Mouse (Mus musculus): ENCODE results near the gene Anxa6. TPM values are rescaled to one million over a fixed set of nuclear protein-coding genes. Genes with fewer than 3 reads are reported as not detected.

The Anxa6 gene
- polyA plus RNA-seq, 1 experiment from 2014 or later: 90.1 TPM

- no peak for ATAC-seq (ENCODE audit: insufficient read depth, low FRiP score, low TSS enrichment)
- WGBS: 88% methylated on average over 8 of the region's 8 CpGs
- no peak overlapping the region for H3K9ac ChIP-seq (ENCODE audit: low read length)
Observed at GRCm38 (mm10) chr11:55072467-55072866, 39.2 kb upstream of the Anxa6 start.

GRCm38 (mm10) chr11:55071344-55071743, 38.1 kb upstream of the Anxa6 start:
- Histone ChIP-seq H3K27ac (ENCODE audit: low read depth, low read length) (no peak overlapping the region), H3K36me3 (ENCODE audit: control insufficient read depth, insufficient read depth, low read length) (no peaks in the 10 kb centered on the region), H3K9ac (ENCODE audit: low read length) (no peak overlapping the region), H3K27me3 (ENCODE audit: control insufficient read depth, insufficient read depth, low read length) (no peaks in the 10 kb centered on the region), H3K4me3 (ENCODE audit: low read depth, low read length) (no peak overlapping the region), H3K4me2 (ENCODE audit: low read depth) (no peak overlapping the region), H3K9me3 (ENCODE audit: control insufficient read depth, low read length) (no peaks in the 10 kb centered on the region), H3K4me1 (ENCODE audit: control insufficient read depth, insufficient read depth, low read length) (no peaks in the 10 kb centered on the region)
- no peak for ATAC-seq (ENCODE audit: insufficient read depth, low FRiP score, low TSS enrichment)
- WGBS: 88% methylated on average over 5 of the region's 5 CpGs
- no peak for DNase-seq (ENCODE audit: low spot score)

More at GRCm38 (mm10) chr11:55072467-55072866, 39.2 kb upstream of the Anxa6 start:
- peaks cover 4% of the 10 kb centered on the region for H3K4me1 ChIP-seq (ENCODE audit: control insufficient read depth, insufficient read depth, low read length)
- no peaks in the 10 kb centered on the region for H3K27me3 ChIP-seq (ENCODE audit: control insufficient read depth, insufficient read depth, low read length)
- H3K4me2 ChIP-seq (ENCODE audit: low read depth): no peak overlapping the region
- H3K9me3 ChIP-seq (ENCODE audit: control insufficient read depth, low read length): no peaks in the 10 kb centered on the region
- H3K4me3 ChIP-seq (ENCODE audit: low read depth, low read length): no peak overlapping the region
- H3K27ac ChIP-seq (ENCODE audit: low read depth, low read length): no peak overlapping the region
- no peak for DNase-seq (ENCODE audit: low spot score)
- H3K36me3 ChIP-seq (ENCODE audit: control insufficient read depth, insufficient read depth, low read length): no peaks in the 10 kb centered on the region

- no peak overlapping the region for H3K4me2 ChIP-seq (ENCODE audit: low read depth)
- no peak overlapping the region for H3K9ac ChIP-seq (ENCODE audit: low read length)
- H3K9me3 ChIP-seq (ENCODE audit: control insufficient read depth, low read length): no peaks in the 10 kb centered on the region
- no peaks in the 10 kb centered on the region for H3K36me3 ChIP-seq (ENCODE audit: control insufficient read depth, insufficient read depth, low read length)
- WGBS: 53% methylated on average over 2 of the region's 2 CpGs
- DNase-seq (ENCODE audit: low spot score) (no peak), ATAC-seq (ENCODE audit: insufficient read depth, low FRiP score, low TSS enrichment) (no peak)
- no peaks in the 10 kb centered on the region for H3K27me3 ChIP-seq (ENCODE audit: control insufficient read depth, insufficient read depth, low read length)
- H3K4me3 ChIP-seq (ENCODE audit: low read depth, low read length): no peak overlapping the region
- H3K27ac ChIP-seq (ENCODE audit: low read depth, low read length): no peak overlapping the region
- H3K4me1 ChIP-seq (ENCODE audit: control insufficient read depth, insufficient read depth, low read length): no peaks in the 10 kb centered on the region
Observed at GRCm38 (mm10) chr11:55069023-55069422, 35.8 kb upstream of the Anxa6 start.

- 56% methylated on average over 4 of the region's 4 CpGs for WGBS
- Histone ChIP-seq H3K27me3 (ENCODE audit: control insufficient read depth, insufficient read depth, low read length) (no peaks in the 10 kb centered on the region), H3K4me2 (ENCODE audit: low read depth) (no peak overlapping the region), H3K4me1 (ENCODE audit: control insufficient read depth, insufficient read depth, low read length) (no peaks in the 10 kb centered on the region), H3K36me3 (ENCODE audit: control insufficient read depth, insufficient read depth, low read length) (no peaks in the 10 kb centered on the region), H3K9ac (ENCODE audit: low read length) (no peak overlapping the region), H3K27ac (ENCODE audit: low read depth, low read length) (no peak overlapping the region), H3K9me3 (ENCODE audit: control insufficient read depth, low read length) (no peaks in the 10 kb centered on the region), H3K4me3 (ENCODE audit: low read depth, low read length) (no peak overlapping the region)
- ATAC-seq (ENCODE audit: insufficient read depth, low FRiP score, low TSS enrichment) (no peak), DNase-seq (ENCODE audit: low spot score) (no peak)
Observed at GRCm38 (mm10) chr11:55066921-55067320, 33.7 kb upstream of the Anxa6 start.

GRCm38 (mm10) chr11:55062856-55063255, 29.6 kb upstream of the Anxa6 start:
- H3K9me3 ChIP-seq (ENCODE audit: control insufficient read depth, low read length): no peaks in the 10 kb centered on the region
- DNase-seq (ENCODE audit: low spot score) (no peak), ATAC-seq (ENCODE audit: insufficient read depth, low FRiP score, low TSS enrichment) (no peak)
- 53% methylated on average over 5 of the region's 5 CpGs for WGBS
- H3K36me3 ChIP-seq (ENCODE audit: control insufficient read depth, insufficient read depth, low read length): no peaks in the 10 kb centered on the region
- no peak overlapping the region for H3K27ac ChIP-seq (ENCODE audit: low read depth, low read length)
- H3K9ac ChIP-seq (ENCODE audit: low read length): no peak overlapping the region
- no peaks in the 10 kb centered on the region for H3K4me1 ChIP-seq (ENCODE audit: control insufficient read depth, insufficient read depth, low read length)
- no peaks in the 10 kb centered on the region for H3K27me3 ChIP-seq (ENCODE audit: control insufficient read depth, insufficient read depth, low read length)
- no peak overlapping the region for H3K4me3 ChIP-seq (ENCODE audit: low read depth, low read length)
- no peak overlapping the region for H3K4me2 ChIP-seq (ENCODE audit: low read depth)

GRCm38 (mm10) chr11:55060802-55061201, 27.6 kb upstream of the Anxa6 start:
- Histone ChIP-seq H3K4me1 (ENCODE audit: control insufficient read depth, insufficient read depth, low read length) (no peaks in the 10 kb centered on the region), H3K4me2 (ENCODE audit: low read depth) (no peak overlapping the region), H3K36me3 (ENCODE audit: control insufficient read depth, insufficient read depth, low read length) (no peaks in the 10 kb centered on the region), H3K9ac (ENCODE audit: low read length) (no peak overlapping the region), H3K27me3 (ENCODE audit: control insufficient read depth, insufficient read depth, low read length) (no peaks in the 10 kb centered on the region), H3K27ac (ENCODE audit: low read depth, low read length) (no peak overlapping the region), H3K4me3 (ENCODE audit: low read depth, low read length) (no peak overlapping the region), H3K9me3 (ENCODE audit: control insufficient read depth, low read length) (no peaks in the 10 kb centered on the region)
- no peak for ATAC-seq (ENCODE audit: insufficient read depth, low FRiP score, low TSS enrichment)
- 93% methylated on average over 5 of the region's 5 CpGs for WGBS
- no peak for DNase-seq (ENCODE audit: low spot score)

- ATAC-seq (ENCODE audit: insufficient read depth, low FRiP score, low TSS enrichment): no peak
- Histone ChIP-seq H3K27ac (ENCODE audit: low read depth, low read length) (no peak overlapping the region), H3K27me3 (ENCODE audit: control insufficient read depth, insufficient read depth, low read length) (no peaks in the 10 kb centered on the region), H3K9me3 (ENCODE audit: control insufficient read depth, low read length) (no peaks in the 10 kb centered on the region), H3K4me3 (ENCODE audit: low read depth, low read length) (no peak overlapping the region), H3K4me1 (ENCODE audit: control insufficient read depth, insufficient read depth, low read length) (no peaks in the 10 kb centered on the region), H3K36me3 (ENCODE audit: control insufficient read depth, insufficient read depth, low read length) (no peaks in the 10 kb centered on the region), H3K9ac (ENCODE audit: low read length) (no peak overlapping the region), H3K4me2 (ENCODE audit: low read depth) (no peak overlapping the region)
- 83% methylated on average over 3 of the region's 3 CpGs for WGBS
- DNase-seq (ENCODE audit: low spot score): no peak
Observed at GRCm38 (mm10) chr11:55057511-55057910, 24.3 kb upstream of the Anxa6 start.

GRCm38 (mm10) chr11:55050837-55051510, 17.7 kb upstream of the Anxa6 start:
- ATAC-seq (ENCODE audit: insufficient read depth, low FRiP score, low TSS enrichment): no peak
- WGBS: 82% methylated on average over 7 of the region's 7 CpGs
- no peak overlapping the region for H3K4me2 ChIP-seq (ENCODE audit: low read depth)

GRCm38 (mm10) chr11:55046600-55046999, 13.4 kb upstream of the Anxa6 start:
- 56% methylated on average over 5 of the region's 5 CpGs for WGBS
- no peak overlapping the region for H3K4me3 ChIP-seq (ENCODE audit: low read depth, low read length)
- no peak for ATAC-seq (ENCODE audit: insufficient read depth, low FRiP score, low TSS enrichment)

More at GRCm38 (mm10) chr11:55050837-55051510, 17.7 kb upstream of the Anxa6 start:
- no peak overlapping the region for H3K4me3 ChIP-seq (ENCODE audit: low read depth, low read length)
- DNase-seq (ENCODE audit: low spot score): no peak
- no peaks in the 10 kb centered on the region for H3K36me3 ChIP-seq (ENCODE audit: control insufficient read depth, insufficient read depth, low read length)
- H3K27me3 ChIP-seq (ENCODE audit: control insufficient read depth, insufficient read depth, low read length): no peaks in the 10 kb centered on the region
- no peaks in the 10 kb centered on the region for H3K4me1 ChIP-seq (ENCODE audit: control insufficient read depth, insufficient read depth, low read length)
- H3K9me3 ChIP-seq (ENCODE audit: control insufficient read depth, low read length): no peaks in the 10 kb centered on the region
- H3K9ac ChIP-seq (ENCODE audit: low read length): no peak overlapping the region
- H3K27ac ChIP-seq (ENCODE audit: low read depth, low read length): no peak overlapping the region

More at GRCm38 (mm10) chr11:55046600-55046999, 13.4 kb upstream of the Anxa6 start:
- Histone ChIP-seq H3K27ac (ENCODE audit: low read depth, low read length) (no peak overlapping the region), H3K36me3 (ENCODE audit: control insufficient read depth, insufficient read depth, low read length) (no peaks in the 10 kb centered on the region), H3K27me3 (ENCODE audit: control insufficient read depth, insufficient read depth, low read length) (no peaks in the 10 kb centered on the region), H3K9ac (ENCODE audit: low read length) (no peak overlapping the region), H3K9me3 (ENCODE audit: control insufficient read depth, low read length) (no peaks in the 10 kb centered on the region), H3K4me2 (ENCODE audit: low read depth) (no peak overlapping the region), H3K4me1 (ENCODE audit: control insufficient read depth, insufficient read depth, low read length) (no peaks in the 10 kb centered on the region)
- no peak for DNase-seq (ENCODE audit: low spot score)

All from neural tube, embryonic 11.5 days (tissue).